Mouse (Mus musculus) kidney, embryonic 16.5 days (tissue): ENCODE results near the gene Mrm1. TPM values are rescaled to one million over a fixed set of nuclear protein-coding genes. Genes with fewer than 3 reads are reported as not detected.

ENCODE experiments used
- ATAC-seq: fragments of 200-750 bp; cut with Nextera tagmentation; 2 replicates; pipeline ENCODE4 v1.8.0; 2017; ENCODE audit warnings: moderate TSS enrichment; ENCODE audit not compliant: low FRiP score, low TSS enrichment
- H3K27ac ChIP-seq: fragments of 300-500 bp; sonication (generic); 2 replicates; pipeline ENCODE4 v1.5.1; 2014; ENCODE audit warnings: low read length
- H3K27me3 ChIP-seq: fragments of 300-500 bp; sonication (generic); 2 replicates; pipeline ENCODE4 v1.6.1; 2014; ENCODE audit warnings: low read length, control low read depth, mixed read lengths; ENCODE audit not compliant: insufficient read depth
- H3K36me3 ChIP-seq: fragments of 300-500 bp; sonication (generic); 2 replicates; pipeline ENCODE4 v1.6.1; 2014; ENCODE audit warnings: low read length, control low read depth, mixed read lengths; ENCODE audit not compliant: insufficient read depth
- H3K4me1 ChIP-seq: fragments of 300-500 bp; sonication (generic); 2 replicates; pipeline ENCODE4 v1.6.1; 2014; ENCODE audit warnings: low read length, control low read depth, mixed read lengths; ENCODE audit not compliant: insufficient read depth
- H3K4me2 ChIP-seq: fragments of 300-500 bp; sonication (generic); replicated peaks from 2 replicates; pipeline ENCODE4 v1.6.1; 2014; ENCODE audit warnings: low read depth, low read length
- H3K4me3 ChIP-seq: fragments of 300-500 bp; sonication (generic); 2 replicates; pipeline ENCODE4 v1.5.1; 2014; ENCODE audit warnings: mild to moderate bottlenecking, low read length
- H3K9ac ChIP-seq: fragments of 300-500 bp; sonication (generic); replicated peaks from 2 replicates; pipeline ENCODE4 v1.6.1; 2014; ENCODE audit warnings: low read length
- H3K9me3 ChIP-seq: fragments of 300-500 bp; sonication (generic); 2 replicates; pipeline ENCODE4 v1.6.1; 2016; ENCODE audit warnings: low read length, control low read depth
- WGBS: fragments of 180-500 bp; shearing (Covaris S2); extraction: QIAGEN DNeasy Blood & Tissue Kit; methylation state at CpG from one replicate; pipeline ENCODE4 v1.1.7; 2014; 5-methylcytosine and 5-hydroxymethylcytosine counted together
- polyA plus RNA-seq: library from polyadenylated mRNA; unstranded; fragments of >200 nt; fragmentation: Nextera tagmentation; extraction: Ambion mirVana; gene quantifications from 2 replicates; pipeline ENCODE4 v1.2.1, GENCODE M21; 2015

Gene Mrm1
- polyA plus RNA-seq, 1 experiment from 2014 or later = 15.5 TPM

DNA sequence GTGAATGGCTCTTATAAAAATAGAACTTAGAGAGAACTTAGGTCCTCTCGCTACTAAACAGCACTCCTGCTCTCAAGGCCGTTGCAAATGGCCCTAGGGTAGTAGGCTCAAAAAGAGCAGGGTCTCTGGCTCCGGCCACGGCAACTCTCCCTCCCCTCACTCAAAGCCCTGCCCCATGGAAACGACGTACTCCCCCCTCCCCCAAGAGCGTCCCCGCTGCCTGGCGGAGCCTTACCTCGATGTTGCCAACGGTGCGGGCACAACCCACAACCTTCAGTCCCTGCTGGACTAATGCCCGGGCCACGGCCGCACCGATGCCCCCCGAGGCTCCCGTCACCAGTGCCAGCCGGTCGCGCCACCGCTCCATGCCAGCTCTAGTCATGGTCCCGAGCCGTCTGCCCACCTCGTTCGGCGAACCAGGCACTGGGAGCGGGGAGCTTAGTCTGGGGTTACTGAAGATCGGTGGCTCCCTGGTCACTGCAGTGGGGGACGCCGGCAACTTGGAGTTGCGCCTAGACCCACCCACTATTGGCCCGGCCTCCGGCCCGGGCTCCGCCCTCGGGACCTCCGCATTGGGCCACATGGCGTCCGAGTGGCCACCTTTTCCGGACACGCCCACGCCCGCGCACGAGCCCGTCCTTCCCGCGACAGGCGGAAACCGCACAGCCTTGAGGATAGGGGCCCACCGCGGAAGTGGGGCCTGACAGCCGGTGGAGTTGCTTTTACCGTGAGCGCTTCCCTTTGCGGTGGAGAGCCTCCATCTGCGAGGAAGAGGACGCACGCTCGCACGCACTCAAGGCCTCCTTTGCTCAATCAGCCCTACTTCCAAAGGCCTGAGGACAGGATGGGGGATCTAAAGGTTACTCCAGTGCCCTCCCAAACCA, 9.4 kb upstream of the Mrm1 start, which contains the start of gene Dhrs11:
Gene Dhrs11 (minus strand): TSS at position 479 of the 884 bp plus-strand sequence.
- H3K9ac ChIP-seq = peak within 1 kb of the TSS; percentile 85
- H3K27me3 ChIP-seq = no peaks in the 10 kb centered on the region
- H3K4me3 ChIP-seq = peak within 1 kb of the TSS; percentile 84
- H3K27ac ChIP-seq = peak within 1 kb of the TSS; percentile 73
- H3K9me3 ChIP-seq = no peaks in the 10 kb centered on the region
- peak within 1 kb of the TSS; percentile 90 for H3K4me2 ChIP-seq
- H3K4me1 ChIP-seq = peaks cover 15% of the 10 kb centered on the region
- WGBS = under 1% methylated on average over 58 of the region's 62 CpGs
- peaks cover 23% of the 10 kb centered on the region for H3K36me3 ChIP-seq
- ATAC-seq = peak; percentile 97

DNA sequence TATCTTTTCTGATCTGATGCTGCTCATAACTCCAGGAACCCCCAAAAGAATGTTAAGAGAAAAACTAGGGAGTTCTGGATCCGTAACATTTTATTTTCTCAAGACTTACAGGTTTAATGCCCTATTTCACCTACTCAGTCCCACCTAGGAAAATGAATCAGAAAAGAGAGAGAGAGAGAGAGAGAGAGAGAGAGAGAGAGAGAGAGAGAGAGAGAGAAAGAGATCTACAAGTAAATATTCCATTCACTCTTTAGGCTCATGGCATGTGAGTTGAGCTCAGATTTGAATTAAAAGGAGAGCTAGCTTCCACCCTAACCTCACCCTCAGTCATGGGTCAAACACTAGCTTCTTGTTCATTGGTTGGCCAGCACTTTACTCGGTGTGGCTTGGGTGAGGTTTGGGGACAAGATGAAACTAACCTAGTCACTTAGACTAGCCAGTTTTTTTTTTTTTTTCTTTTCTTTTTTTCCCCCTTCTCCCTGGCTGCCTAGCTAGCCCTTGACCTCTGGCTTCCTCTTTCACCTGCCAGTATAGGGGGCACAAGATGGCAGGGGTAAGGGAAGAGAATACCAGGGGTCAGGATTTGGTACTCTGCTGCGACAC, 8.7 kb upstream of the Mrm1 start:
- Histone ChIP-seq H3K4me1 (peaks cover 15% of the 10 kb centered on the region), H3K27ac (0 out of 2 replicates have a peak overlapping the region, but pooled peaks have one; percentile 73), H3K9me3 (no peaks in the 10 kb centered on the region), H3K36me3 (peaks cover 20% of the 10 kb centered on the region), H3K9ac (peak overlapping the region; percentile 85), H3K4me2 (peak overlapping the region; percentile 90), H3K27me3 (no peaks in the 10 kb centered on the region), H3K4me3 (peak overlapping the region; percentile 84)
- ATAC-seq = no peak
- 46% methylated on average over 3 of the region's 3 CpGs for whole genome bisulfite sequencing

DNA sequence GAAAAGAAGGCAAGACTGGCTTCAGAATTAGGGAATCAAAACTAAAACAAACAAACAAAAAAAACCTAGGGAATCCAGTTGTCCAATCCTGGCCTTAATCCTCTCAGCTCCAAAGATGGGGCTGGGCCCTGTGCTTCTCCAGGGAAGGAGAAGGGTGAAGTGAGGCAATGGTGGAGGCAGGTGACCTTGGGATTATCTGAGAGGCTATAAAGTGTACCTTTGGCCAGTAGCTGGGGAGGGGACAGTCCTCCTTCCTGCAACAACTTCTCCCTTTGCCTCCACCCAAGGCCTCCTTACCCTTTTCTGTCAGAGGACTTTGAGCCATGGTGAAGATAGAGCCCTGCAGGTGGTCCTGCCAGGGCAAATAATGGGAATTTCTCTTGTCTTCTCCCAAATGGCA, 8.2 kb upstream of the Mrm1 start:
- H3K27ac ChIP-seq = no peak overlapping the region
- peaks cover 16% of the 10 kb centered on the region for H3K36me3 ChIP-seq
- no peaks in the 10 kb centered on the region for H3K9me3 ChIP-seq
- ATAC-seq = no peak
- no peak overlapping the region for H3K4me3 ChIP-seq
- no peak overlapping the region for H3K4me2 ChIP-seq
- peaks cover 15% of the 10 kb centered on the region for H3K4me1 ChIP-seq
- no peak overlapping the region for H3K9ac ChIP-seq
- no peaks in the 10 kb centered on the region for H3K27me3 ChIP-seq

DNA sequence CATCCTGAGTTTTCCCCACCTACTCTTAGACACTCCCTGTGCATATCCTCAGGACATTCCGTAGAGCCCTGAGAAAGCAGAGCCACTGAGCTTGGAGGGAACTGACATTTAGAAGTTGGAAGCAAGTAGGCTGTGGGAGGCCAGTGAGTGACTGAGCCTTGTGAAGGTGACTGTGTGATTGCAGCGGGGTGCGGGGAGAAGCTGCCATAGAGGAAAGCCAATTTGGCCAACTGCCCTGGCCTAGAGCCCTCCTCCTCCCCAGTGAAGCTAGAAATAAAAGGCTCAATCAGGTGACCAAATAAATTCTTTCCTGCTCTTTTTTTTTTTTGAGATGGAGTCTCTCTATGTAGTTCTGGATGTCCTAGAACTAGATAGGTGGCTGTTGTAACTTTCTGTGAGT, 6.9 kb upstream of the Mrm1 start:
- no peak overlapping the region for H3K27ac ChIP-seq
- H3K27me3 ChIP-seq = no peaks in the 10 kb centered on the region
- H3K4me3 ChIP-seq = no peak overlapping the region
- no peaks in the 10 kb centered on the region for H3K9me3 ChIP-seq
- peaks cover 6% of the 10 kb centered on the region for H3K36me3 ChIP-seq
- H3K4me1 ChIP-seq = peaks cover 15% of the 10 kb centered on the region
- no peak overlapping the region for H3K9ac ChIP-seq
- ATAC-seq = no peak
- WGBS = 57% methylated on average over 3 of the region's 3 CpGs
- no peak overlapping the region for H3K4me2 ChIP-seq

DNA sequence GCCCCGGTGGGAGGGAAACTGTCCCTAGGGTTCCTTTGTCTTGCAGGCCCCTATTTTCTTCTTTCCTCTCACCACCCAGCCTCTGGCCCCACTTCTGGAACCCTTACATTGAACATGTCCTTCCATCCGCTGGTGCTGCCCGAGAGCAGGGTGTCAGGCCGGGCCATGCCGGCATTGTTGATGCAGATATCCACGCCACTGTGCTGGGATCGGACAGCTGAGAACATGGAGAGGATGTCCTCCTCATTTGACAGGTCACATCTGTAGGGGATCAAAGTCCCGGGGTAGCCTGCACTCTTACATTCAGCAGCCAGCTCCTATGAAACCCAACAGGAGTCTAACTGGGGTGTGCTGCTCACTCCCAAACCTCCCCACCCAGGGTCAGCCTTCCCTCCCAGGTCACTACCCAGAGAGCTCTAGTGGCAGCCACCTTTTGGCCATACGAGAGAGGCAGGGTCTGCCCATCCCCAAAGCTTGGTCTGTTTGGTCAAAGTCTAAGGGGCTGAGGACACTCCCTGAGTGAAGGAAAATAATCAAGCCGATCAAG, 6.0 kb upstream of the Mrm1 start:
- ATAC-seq = no peak
- peaks cover 15% of the 10 kb centered on the region for H3K4me1 ChIP-seq
- no peak overlapping the region for H3K4me2 ChIP-seq
- no peak overlapping the region for H3K9ac ChIP-seq
- H3K9me3 ChIP-seq = no peaks in the 10 kb centered on the region
- H3K27ac ChIP-seq = no peak overlapping the region
- WGBS = 84% methylated on average over 10 of the region's 10 CpGs
- H3K36me3 ChIP-seq = peaks cover 3% of the 10 kb centered on the region; the same call in 1 of the 2 replicates
- no peak overlapping the region for H3K4me3 ChIP-seq
- H3K27me3 ChIP-seq = no peaks in the 10 kb centered on the region

DNA sequence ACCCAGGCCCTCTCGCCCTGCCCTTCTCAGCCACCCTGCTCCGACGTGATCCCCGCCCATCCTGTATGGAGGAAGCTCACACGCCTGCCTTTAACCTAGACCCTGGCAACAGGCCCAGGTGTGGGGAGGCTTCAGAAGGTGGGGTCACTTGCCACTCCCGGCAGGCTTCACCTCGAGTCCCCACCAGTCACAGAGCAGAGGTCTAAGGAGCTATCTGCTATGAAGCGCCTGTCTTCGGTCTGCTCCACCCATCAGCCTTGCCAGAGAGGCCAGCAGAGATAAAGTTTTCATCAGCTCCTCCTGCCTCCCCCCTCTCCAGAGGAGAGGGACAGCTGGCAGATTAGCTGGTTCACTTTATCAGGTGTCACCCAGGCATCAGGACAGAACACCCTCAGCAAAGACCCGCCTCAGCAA, 4.2 kb upstream of the Mrm1 start:
- H3K27me3 ChIP-seq = no peaks in the 10 kb centered on the region
- WGBS = 72% methylated on average over 10 of the region's 10 CpGs
- no peak overlapping the region for H3K4me2 ChIP-seq
- peaks cover 15% of the 10 kb centered on the region for H3K4me1 ChIP-seq
- no peak overlapping the region for H3K9ac ChIP-seq
- no peak overlapping the region for H3K4me3 ChIP-seq
- H3K36me3 ChIP-seq = 0 out of 2 replicates have a peak, but pooled peaks cover 2% of the 10 kb centered on the region
- no peak overlapping the region for H3K27ac ChIP-seq
- H3K9me3 ChIP-seq = no peaks in the 10 kb centered on the region
- ATAC-seq = no peak

DNA sequence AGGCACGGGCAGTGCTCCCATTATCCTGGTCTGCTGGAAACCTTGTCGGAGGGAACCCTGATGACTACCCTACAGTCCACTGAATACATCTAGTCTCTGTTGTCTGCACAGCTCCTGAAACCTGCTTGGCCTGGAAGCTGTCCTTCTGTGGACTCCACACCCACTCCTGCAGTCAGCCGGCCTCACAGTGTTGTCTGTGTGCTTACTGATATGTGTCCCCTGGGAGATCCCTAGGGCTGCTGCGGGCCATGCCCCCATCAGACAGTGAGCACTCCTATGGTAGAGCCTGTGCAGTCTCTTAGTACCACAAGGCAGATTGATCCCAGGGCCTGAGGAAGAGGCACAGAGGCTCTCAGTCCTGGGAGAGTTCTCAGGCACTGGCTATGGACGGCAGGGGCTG, 3.2 kb upstream of the Mrm1 start:
- no peak overlapping the region for H3K4me2 ChIP-seq
- no peak overlapping the region for H3K27ac ChIP-seq
- 85% methylated on average over 5 of the region's 5 CpGs for WGBS
- no peak for ATAC-seq
- no peaks in the 10 kb centered on the region for H3K27me3 ChIP-seq
- H3K36me3 ChIP-seq = 0 out of 2 replicates have a peak, but pooled peaks cover 2% of the 10 kb centered on the region
- H3K4me3 ChIP-seq = no peak overlapping the region
- no peaks in the 10 kb centered on the region for H3K9me3 ChIP-seq
- H3K9ac ChIP-seq = no peak overlapping the region
- H3K4me1 ChIP-seq = peaks cover 6% of the 10 kb centered on the region; the same call in 1 of the 2 replicates

DNA sequence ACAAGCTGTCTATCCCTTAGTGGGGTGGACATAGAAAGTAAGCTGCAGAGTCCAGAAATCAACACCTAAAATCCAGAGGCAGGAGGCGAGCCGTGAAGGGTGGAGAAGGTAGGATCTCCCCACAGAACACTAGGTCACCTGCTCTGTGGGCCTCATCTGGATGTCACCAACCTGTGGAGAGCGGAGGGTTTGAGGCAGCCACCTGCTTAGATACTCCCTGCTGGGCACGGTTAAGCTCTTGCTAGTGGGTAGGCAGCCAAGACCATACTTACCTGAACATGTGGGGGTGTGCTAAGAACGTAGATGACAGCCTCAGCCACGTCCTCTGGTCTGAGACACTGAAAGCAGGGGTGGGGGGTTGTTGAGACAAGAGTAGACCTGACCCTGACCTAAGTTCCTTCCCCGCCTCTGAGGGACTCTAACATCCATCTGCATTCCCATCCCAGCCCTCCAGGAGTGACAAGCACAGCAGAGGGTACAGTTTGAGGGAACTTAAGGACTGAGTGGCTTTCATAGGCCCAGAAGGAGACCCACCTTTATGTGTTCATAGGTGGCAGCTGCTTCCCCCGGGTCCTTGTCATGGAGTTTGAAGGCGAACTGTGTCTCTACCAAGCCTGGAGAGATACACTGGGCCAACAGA, 1.9 kb upstream of the Mrm1 start:
- Histone ChIP-seq H3K27ac (no peak overlapping the region), H3K4me2 (no peak overlapping the region), H3K36me3 (0 out of 2 replicates have a peak, but pooled peaks cover 2% of the 10 kb centered on the region), H3K4me1 (peaks cover 4% of the 10 kb centered on the region; the same call in 1 of the 2 replicates), H3K9ac (no peak overlapping the region), H3K9me3 (no peaks in the 10 kb centered on the region), H3K27me3 (no peaks in the 10 kb centered on the region), H3K4me3 (no peak overlapping the region)
- no peak for ATAC-seq
- 84% methylated on average over 9 of the region's 9 CpGs for WGBS

DNA sequence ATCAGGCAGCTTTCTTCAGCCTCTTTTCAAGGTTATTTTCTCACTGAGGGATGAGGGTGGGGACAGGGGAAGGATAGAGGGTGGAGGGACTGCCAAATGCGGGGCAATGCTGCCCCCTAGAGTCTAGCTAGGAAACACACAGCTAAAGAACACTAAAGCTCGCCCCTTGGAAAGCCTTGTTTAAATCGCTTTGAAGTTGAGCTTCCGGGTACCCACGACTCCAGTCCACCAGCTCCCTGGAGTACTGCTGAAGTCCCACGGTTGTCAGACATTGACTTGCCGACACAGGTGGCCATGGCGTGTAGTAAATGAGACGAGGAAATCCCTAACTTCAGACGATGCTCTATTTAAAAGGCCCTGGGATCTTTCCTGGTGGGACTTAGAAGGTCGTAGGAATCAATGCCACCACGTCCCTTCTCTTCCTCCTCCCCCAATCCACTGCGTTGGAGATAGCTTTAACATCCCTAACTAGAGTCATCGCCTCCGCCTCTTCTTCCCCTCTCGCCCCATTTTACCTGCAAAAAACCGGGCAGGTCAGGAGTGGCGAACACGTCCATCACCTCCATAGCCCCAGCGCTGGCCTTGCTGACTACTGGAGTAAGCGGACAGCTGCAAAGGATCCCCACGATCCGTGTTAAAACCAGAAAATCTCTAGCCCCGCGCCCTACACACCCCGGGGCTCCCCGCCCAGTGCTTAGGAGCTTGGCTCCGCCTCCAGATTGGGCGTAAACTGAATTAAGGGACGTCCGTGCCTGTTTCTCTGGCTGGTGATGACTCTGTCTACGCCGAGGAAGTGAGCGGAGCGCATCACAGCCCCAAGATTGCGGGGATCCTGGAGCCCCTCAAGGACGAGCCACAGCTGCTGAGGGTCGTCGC, 992 bp downstream of the Mrm1 start:
- Histone ChIP-seq H3K9me3 (no peaks in the 10 kb centered on the region), H3K9ac (peak overlapping the region; percentile 78), H3K4me3 (peak overlapping the region; percentile 79), H3K27me3 (no peaks in the 10 kb centered on the region), H3K36me3 (no peaks in the 10 kb centered on the region), H3K27ac (peak overlapping the region; percentile 89), H3K4me2 (peak overlapping the region; percentile 99), H3K4me1 (no peaks in the 10 kb centered on the region)
- peak; percentile 69 for ATAC-seq
- under 1% methylated on average over 39 of the region's 39 CpGs for WGBS
